Mouse (Mus musculus) stomach, embryonic 14.5 days (tissue): ENCODE data around the gene Plekhg3. TPM values are rescaled to one million over a fixed set of nuclear protein-coding genes. Genes with fewer than 3 reads are reported as not detected.

ENCODE experiments used
- ATAC-seq: fragments of 200-750 bp; cut with Nextera tagmentation; 2 replicates; pipeline ENCODE4 v1.8.0; 2017; ENCODE audit warnings: low read depth, moderate TSS enrichment; ENCODE audit not compliant: insufficient number of reproducible peaks, insufficient read depth, low FRiP score
- H3K27ac ChIP-seq: fragments of 300-500 bp; sonication (generic); 2 replicates; pipeline ENCODE4 v1.5.1; 2014; ENCODE audit warnings: mild to moderate bottlenecking, low read length, moderate library complexity, mixed read lengths
- H3K27me3 ChIP-seq: fragments of 300-500 bp; sonication (generic); 2 replicates; pipeline ENCODE4 v1.6.1; 2014; ENCODE audit warnings: low read length, control low read depth, mixed read lengths; ENCODE audit not compliant: control insufficient read depth, insufficient read depth
- H3K36me3 ChIP-seq: fragments of 300-500 bp; sonication (generic); 2 replicates; pipeline ENCODE4 v1.6.1; 2014; ENCODE audit warnings: mild to moderate bottlenecking, control low read depth, low read length, moderate library complexity, mixed read lengths; ENCODE audit not compliant: control insufficient read depth, insufficient read depth
- H3K4me1 ChIP-seq: fragments of 300-500 bp; sonication (generic); 2 replicates; pipeline ENCODE4 v1.6.1; 2014; ENCODE audit warnings: low read length, control low read depth, mixed read lengths; ENCODE audit not compliant: control insufficient read depth, insufficient read depth
- H3K4me2 ChIP-seq: fragments of 300-500 bp; sonication (generic); replicated peaks from 2 replicates; pipeline ENCODE4 v1.6.1; 2014; ENCODE audit warnings: low read depth, low read length, control low read depth
- H3K4me3 ChIP-seq: fragments of 300-500 bp; sonication (generic); 2 replicates; pipeline ENCODE4 v1.5.1; 2014; ENCODE audit warnings: low read depth, low read length, control low read depth
- H3K9ac ChIP-seq: fragments of 300-500 bp; sonication (generic); replicated peaks from 2 replicates; pipeline ENCODE4 v1.6.1; 2014; ENCODE audit warnings: low read depth, mild to moderate bottlenecking, control low read depth, low read length, moderate library complexity, mixed read lengths
- H3K9me3 ChIP-seq: fragments of 300-500 bp; sonication (generic); 2 replicates; pipeline ENCODE4 v1.6.1; 2016; ENCODE audit warnings: low read depth, low read length, control low read depth; ENCODE audit not compliant: control insufficient read depth
- WGBS: fragments of 180-500 bp; shearing (Covaris S2); extraction: QIAGEN DNeasy Blood & Tissue Kit; methylation state at CpG from one replicate; pipeline ENCODE4 v1.1.7; 2014; 5-methylcytosine and 5-hydroxymethylcytosine counted together
- polyA plus RNA-seq: library from polyadenylated mRNA; unstranded; fragments of >200 nt; fragmentation: Nextera tagmentation; extraction: Ambion mirVana; gene quantifications from 2 replicates; pipeline ENCODE4 v1.2.1, GENCODE M21; 2014

Plekhg3 gene
- polyA plus RNA-seq, 1 experiment from 2014 or later = 13.8 TPM

DNA sequence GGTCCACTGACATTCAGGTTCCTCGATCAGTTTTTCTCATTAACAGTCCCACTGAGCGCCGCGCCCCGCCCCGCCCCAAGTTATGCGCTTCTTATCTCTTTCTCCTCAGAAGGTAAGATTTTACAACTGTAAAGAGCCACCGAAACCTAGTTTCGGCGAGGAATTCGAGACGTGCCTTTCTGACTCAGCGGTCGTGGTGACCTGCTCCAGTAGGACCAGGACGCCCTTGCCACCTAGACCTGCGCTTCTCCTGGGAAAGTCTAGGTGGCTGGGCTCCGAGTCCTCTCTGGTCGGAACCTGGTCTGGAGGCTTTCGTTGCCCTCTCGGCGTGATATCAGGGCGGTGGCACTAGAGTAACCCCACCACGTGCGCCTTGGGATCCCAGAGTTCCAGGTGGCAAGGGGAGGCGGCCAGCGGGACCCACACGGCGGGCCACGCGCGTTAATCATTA, 2.3 kb downstream of the Plekhg3 start:
- H3K27ac ChIP-seq = peak overlapping the region; percentile 88
- no peaks in the 10 kb centered on the region for H3K9me3 ChIP-seq
- peaks cover 20% of the 10 kb centered on the region; the same call in 1 of the 2 replicates for H3K4me1 ChIP-seq
- peaks cover 3% of the 10 kb centered on the region; the same call in 1 of the 2 replicates for H3K27me3 ChIP-seq
- under 1% methylated on average over 31 of the region's 31 CpGs for WGBS
- H3K4me2 ChIP-seq = peak overlapping the region; percentile 77
- H3K9ac ChIP-seq = peak overlapping the region; percentile 82; the same call in 1 of the 2 replicates
- H3K4me3 ChIP-seq = peak overlapping the region; percentile 72
- ATAC-seq = no peak; the same call in 1 of the 2 replicates
- H3K36me3 ChIP-seq = no peaks in the 10 kb centered on the region

DNA sequence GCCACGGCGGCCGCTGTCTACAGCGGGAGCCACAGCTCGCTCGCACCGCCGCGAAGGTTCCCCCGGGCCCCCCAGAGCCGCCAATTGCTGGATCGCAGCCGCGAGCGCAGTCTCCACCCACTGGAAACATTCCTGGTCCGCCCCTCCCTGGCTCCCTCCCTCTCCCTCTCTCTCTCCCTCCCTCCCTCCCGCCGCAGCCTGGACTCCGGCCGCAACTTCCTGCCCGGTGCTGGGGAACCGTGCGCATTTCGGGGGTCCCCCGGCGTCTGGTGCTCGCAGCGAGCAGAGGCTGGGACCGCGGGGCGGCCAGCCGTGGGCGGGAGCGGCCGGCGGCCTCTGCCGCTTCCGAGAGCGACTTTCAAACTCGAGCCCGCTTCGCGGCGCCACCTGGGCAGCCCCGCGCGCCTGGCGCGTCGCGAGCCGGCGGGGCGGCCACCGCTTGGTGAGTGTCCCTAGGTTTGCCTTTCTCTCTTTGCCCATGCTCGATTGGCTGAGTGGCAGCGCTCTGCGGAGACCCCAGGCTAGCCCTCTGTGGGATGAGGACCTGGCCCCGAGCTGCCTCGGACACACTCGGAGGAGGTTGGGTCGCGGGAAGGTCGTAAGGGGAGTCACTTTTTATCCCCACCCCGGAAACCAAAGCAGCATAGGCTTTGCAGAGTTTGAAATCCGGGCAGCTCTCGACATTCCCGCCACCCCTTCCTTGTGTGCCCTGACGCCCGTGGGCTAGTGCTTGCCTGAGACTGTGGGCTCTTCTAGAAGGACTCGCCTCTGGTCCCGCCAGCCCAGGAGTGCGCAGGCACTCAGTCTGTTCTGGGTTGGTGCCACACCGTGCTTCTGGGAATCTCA, 2.9 kb downstream of the Plekhg3 start:
- ATAC-seq = peak; percentile 91

DNA sequence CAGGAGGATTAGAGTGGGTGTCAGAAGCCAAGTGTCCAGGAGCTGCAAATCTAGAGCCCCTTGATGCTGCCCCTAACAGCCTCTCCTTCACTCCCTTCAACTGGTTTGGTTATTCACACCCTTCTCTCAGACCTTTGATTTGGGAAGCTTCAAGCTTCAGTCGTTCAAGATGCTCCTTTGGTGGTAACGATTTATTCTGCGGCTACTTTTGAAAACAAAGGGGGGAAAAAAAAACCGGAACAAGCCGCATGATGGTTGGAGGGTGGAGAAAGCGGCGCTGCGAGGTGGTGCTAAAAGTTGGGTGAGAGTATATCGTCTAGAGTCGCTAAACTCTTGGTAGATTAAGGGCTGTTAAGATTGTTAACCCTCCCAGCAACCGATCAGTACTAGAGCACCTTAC, 3.5 kb downstream of the Plekhg3 start:
- Histone ChIP-seq H3K4me3 (peak overlapping the region; percentile 72), H3K9me3 (no peaks in the 10 kb centered on the region), H3K4me1 (peaks cover 20% of the 10 kb centered on the region; the same call in 1 of the 2 replicates), H3K4me2 (peak overlapping the region; percentile 77), H3K36me3 (no peaks in the 10 kb centered on the region), H3K27me3 (peaks cover 3% of the 10 kb centered on the region; the same call in 1 of the 2 replicates), H3K27ac (peak overlapping the region; percentile 88), H3K9ac (peak overlapping the region; percentile 82)
- ATAC-seq = no peak
- 2% methylated on average over 11 of the region's 11 CpGs for WGBS

More for the DNA sequence above, 2.9 kb downstream of the Plekhg3 start:
- no peaks in the 10 kb centered on the region for H3K9me3 ChIP-seq
- peaks cover 20% of the 10 kb centered on the region; the same call in 1 of the 2 replicates for H3K4me1 ChIP-seq
- H3K27me3 ChIP-seq = peaks cover 3% of the 10 kb centered on the region; the same call in 1 of the 2 replicates
- H3K36me3 ChIP-seq = no peaks in the 10 kb centered on the region
- under 1% methylated on average over 74 of the region's 74 CpGs for WGBS
- peak overlapping the region; percentile 82 for H3K9ac ChIP-seq
- peak overlapping the region; percentile 88 for H3K27ac ChIP-seq
- peak overlapping the region; percentile 72 for H3K4me3 ChIP-seq
- peak overlapping the region; percentile 77 for H3K4me2 ChIP-seq

DNA sequence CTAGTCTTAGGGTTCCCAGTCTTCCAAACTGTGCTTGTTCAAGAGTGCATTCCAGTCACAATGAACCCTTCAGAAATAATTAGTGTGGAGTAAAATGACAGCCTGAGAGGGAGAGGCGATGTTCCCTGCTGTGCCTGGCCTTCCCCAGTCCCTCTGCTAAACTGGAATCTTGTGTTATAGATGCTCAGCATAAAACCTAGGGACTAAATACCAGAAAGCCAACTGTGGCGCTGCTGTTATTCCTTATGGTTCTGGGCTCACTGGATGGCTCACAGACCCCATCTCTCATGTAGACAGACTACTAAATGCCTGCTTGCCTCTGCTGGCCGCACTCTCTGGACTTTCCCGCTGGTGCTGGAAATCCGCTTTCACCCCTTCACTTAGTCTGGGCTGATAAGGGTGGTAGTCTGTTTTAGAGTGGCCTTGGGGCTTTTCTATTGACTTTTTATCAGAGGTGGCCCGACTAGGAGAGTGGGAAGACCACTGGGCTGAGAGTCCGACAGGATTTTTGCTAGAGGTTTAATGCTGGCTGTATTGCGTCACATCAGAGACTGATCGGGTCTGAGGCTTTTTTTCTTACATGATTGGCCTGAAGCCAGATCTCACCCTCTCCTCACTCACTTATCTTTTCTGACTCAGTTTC, 4.1 kb downstream of the Plekhg3 start:
- Histone ChIP-seq H3K27me3 (peaks cover 3% of the 10 kb centered on the region; the same call in 1 of the 2 replicates), H3K9me3 (no peaks in the 10 kb centered on the region), H3K4me2 (peak overlapping the region; percentile 77), H3K36me3 (no peaks in the 10 kb centered on the region), H3K4me3 (peak overlapping the region; percentile 72), H3K27ac (peak overlapping the region; percentile 88; the same call in 1 of the 2 replicates), H3K4me1 (peaks cover 20% of the 10 kb centered on the region; the same call in 1 of the 2 replicates), H3K9ac (peak overlapping the region; percentile 82)
- 11% methylated on average over 9 of the region's 9 CpGs for WGBS
- ATAC-seq = no peak

DNA sequence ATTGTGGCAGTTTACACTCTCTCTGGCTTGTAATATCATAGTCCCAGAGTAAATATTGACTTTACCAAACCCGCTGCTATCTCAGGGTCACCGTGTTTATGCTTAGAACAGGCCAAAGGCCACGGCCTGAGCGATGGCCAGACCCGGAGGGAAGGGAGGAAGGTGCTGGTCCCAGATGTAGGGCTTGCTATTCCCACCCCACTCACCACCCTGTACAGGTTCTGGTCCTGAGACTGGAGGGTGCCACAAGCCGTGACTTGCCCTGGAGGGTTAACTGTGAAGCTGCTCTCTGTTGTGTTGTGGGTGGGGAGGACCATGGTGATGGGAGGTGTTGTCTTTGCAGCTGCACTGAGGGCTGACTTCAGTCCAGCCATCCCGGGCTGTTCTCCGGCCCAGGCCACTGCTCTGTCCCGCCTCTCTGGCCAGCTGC, 4.8 kb downstream of the Plekhg3 start:
- 36% methylated on average over 9 of the region's 9 CpGs for WGBS
- no peak for ATAC-seq

DNA sequence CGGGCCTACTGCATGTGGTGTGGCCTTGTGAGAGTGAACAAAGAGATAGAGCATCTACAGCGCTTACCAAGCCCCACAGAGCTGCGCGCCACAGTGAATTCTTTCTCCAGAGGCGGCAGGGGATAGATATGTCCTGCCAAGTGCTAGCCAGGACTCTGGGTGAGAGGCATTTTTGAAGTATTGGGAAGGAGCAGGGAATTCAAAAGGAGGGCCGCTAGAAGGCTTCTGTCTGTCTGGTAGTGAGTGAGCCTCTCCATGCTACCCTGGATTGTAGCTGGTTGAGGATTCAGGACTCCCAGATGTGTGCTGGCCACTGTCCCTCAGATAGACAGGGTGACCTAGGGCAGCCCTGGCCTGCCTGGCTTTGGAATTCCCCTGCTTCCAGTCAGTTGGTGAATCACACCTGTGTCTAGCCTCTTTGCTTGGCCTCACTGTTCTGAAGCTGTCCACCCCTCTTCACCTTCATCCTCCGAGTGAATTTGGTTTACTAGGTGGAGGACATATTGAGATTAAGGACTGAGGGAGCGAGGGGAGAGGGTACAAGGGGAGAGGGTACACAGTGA, 6.0 kb downstream of the Plekhg3 start:
- no peaks in the 10 kb centered on the region for H3K9me3 ChIP-seq
- no peak overlapping the region for H3K4me3 ChIP-seq
- no peaks in the 10 kb centered on the region for H3K36me3 ChIP-seq
- H3K4me2 ChIP-seq = peak overlapping the region; percentile 7; the same call in 1 of the 2 replicates
- H3K27me3 ChIP-seq = 0 out of 2 replicates have a peak, but pooled peaks cover under 1% of the 10 kb centered on the region
- no peak overlapping the region for H3K9ac ChIP-seq
- H3K4me1 ChIP-seq = peaks cover 21% of the 10 kb centered on the region; the same call in 1 of the 2 replicates
- 0 out of 2 replicates have a peak overlapping the region, but pooled peaks have one; percentile 4 for H3K27ac ChIP-seq
- 77% methylated on average over 8 of the region's 8 CpGs for WGBS
- ATAC-seq = no peak

More for the DNA sequence above, 4.8 kb downstream of the Plekhg3 start:
- Histone ChIP-seq H3K4me1 (peaks cover 19% of the 10 kb centered on the region; the same call in 1 of the 2 replicates), H3K36me3 (no peaks in the 10 kb centered on the region), H3K4me3 (peak overlapping the region; percentile 72), H3K4me2 (peak overlapping the region; percentile 77), H3K9me3 (no peaks in the 10 kb centered on the region), H3K9ac (peak overlapping the region; percentile 82; the same call in 1 of the 2 replicates), H3K27me3 (peaks cover 3% of the 10 kb centered on the region; the same call in 1 of the 2 replicates), H3K27ac (no peak overlapping the region; the same call in 1 of the 2 replicates)

DNA sequence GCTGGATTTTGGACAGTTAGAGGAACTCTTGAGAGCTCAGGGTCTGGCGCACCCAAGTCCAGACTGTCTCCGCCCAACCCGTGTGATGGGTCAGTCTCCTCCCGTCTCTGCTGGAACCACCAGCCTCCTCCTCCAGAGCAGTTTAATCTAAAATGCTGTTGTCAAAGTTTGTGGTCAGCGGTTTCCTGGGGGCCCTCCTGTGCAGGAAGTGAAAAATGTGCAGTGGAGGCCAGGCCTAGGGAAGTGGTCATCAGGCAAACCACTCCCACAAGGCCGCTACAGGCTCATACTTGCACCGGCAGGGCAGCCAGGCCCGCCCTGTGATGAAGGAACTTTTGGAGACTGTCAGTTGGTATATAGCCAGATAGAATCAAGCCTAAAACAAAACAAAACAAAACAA, 6.7 kb downstream of the Plekhg3 start:
- peaks cover 23% of the 10 kb centered on the region; the same call in 1 of the 2 replicates for H3K4me1 ChIP-seq
- H3K9me3 ChIP-seq = no peaks in the 10 kb centered on the region

DNA sequence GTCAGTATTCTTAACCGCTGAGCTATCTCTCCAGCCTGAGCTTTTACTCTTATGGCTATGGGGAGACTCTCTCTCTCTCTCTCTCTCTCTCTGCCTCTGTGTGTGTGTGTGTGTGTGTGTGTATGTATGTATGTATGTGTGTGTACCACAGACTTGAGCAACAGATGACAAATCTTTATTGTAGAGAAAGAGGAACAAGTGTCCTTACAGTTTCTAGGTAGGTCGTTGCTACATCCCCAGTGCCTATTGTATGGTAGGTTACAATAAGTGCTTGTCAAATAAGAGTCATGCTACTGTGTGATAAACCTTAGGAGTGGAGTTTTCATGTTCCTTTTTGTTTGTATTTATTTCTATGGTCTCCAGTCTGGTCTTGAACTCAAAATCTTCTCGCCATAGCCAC, 9.5 kb downstream of the Plekhg3 start:
- Histone ChIP-seq H3K4me3 (no peak overlapping the region), H3K27me3 (no peaks in the 10 kb centered on the region), H3K27ac (no peak overlapping the region), H3K36me3 (no peaks in the 10 kb centered on the region), H3K4me2 (no peak overlapping the region), H3K9ac (no peak overlapping the region), H3K9me3 (no peaks in the 10 kb centered on the region), H3K4me1 (peaks cover 22% of the 10 kb centered on the region; the same call in 1 of the 2 replicates)
- ATAC-seq = no peak
- WGBS = 85% methylated on average over 3 of the region's 3 CpGs

More for the DNA sequence above, 6.7 kb downstream of the Plekhg3 start:
- H3K27ac ChIP-seq = no peak overlapping the region
- no peak overlapping the region for H3K4me2 ChIP-seq
- no peak overlapping the region for H3K4me3 ChIP-seq
- ATAC-seq = no peak
- H3K9ac ChIP-seq = no peak overlapping the region
- 80% methylated on average over 8 of the region's 8 CpGs for WGBS
- no peaks in the 10 kb centered on the region for H3K27me3 ChIP-seq
- no peaks in the 10 kb centered on the region for H3K36me3 ChIP-seq
